Mouse (Mus musculus) c-Kit-positive CD71-negative TER-119-negative erythroid progenitor cells, embryonic 14.5 days (primary cell): ENCODE data around the gene Gch1.

Experiments
- DNase-seq: peaks from one replicate; pipeline ENCODE4 v3.0.0-alpha.2; 2013; ENCODE audit warnings: low read depth

Gene Gch1

DNA sequence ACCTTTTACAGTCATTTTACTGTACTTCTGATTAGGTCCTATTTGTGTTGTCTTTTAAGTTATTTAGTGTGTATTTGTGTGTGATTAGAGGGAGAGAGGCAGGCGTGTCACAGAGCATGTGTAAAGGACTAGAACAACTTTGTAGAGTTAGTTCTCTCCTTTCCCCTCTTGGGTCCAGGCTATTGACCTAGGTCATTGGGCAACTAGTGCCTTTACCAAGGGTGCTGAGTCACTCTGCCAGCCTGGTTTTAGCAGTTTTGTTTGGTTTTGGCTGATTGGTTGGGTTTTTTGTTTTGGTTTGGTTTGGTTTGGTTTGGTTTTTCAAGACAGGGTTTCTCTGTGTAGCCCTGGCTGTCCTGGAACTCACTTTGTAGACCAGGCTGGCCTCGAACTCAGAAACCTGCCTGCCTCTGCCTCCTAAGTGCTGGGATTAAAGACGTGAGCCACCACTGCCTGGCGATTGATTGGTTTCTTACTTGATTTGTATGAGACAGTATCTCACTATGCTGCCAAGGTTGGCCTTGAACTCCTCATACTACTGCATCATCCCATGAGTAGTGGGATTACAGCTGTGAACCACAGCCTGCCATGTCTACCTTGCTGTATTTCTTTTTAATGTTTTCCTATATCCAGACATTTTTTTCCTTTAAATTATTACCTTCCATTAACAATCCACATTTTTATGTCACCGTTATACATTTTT is 16.2 kb upstream of the Gch1 start:
- no peak for DNase-seq

DNA sequence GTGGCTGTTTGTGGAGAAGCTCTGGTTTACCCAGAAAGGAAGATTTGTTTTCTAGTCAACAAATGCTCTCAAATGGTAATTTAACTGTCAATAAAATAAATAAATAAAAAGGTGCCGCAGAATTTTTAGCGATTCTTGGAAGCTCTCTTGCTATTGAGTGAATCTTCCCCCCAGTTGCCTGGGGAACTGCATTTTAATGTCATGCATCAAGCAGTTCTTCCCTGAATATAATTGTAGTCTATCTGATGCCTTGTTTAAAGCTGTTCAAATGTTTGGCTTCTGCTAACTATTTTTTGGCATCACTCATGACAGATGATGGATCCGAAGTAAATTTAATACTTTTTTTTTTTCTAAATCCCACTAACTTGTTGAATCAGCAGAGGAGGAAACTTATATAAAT is 8.1 kb upstream of the Gch1 start:
- DNase-seq: no peak

DNA sequence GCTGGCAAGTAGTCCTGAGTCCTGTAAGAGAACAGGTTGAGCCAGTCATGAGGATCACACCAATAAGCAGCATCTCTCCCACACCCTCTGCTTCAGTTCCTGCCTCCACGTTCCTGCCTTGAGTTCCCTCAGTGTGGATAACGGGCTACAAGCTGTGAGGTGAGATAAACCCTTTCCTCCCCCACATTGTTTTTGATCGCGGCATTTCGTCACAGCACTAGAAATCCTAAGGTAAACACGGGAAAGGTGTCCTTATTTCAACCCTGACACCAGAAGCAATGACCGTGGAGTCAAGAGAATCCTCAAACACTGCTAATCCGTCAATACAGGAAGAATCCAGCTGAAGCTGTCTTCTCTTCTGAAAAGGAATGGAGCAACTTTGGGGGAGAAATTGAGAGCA is 7.5 kb upstream of the Gch1 start:
- no peak for DNase-seq

DNA sequence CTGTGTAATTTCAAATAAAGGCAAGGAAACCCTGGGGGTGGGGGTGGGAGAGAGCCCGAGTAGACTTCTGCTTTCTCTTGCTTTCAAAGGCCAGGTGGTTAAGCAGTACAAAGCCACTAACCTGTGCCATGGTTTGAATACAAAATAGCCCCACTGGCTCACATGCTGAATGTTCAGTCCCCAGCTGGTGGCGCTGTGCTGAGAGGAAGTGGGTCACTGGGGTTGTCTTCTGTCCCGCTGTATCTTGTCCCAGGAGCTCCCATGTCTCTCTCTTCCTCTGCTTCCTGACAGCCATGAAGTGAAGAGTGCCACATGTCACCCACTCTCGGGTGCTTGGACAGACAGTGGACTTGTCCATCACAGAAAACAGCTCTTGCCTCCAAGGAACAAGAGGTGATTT is 4.9 kb upstream of the Gch1 start:
- DNase-seq: peak; percentile 20

DNA sequence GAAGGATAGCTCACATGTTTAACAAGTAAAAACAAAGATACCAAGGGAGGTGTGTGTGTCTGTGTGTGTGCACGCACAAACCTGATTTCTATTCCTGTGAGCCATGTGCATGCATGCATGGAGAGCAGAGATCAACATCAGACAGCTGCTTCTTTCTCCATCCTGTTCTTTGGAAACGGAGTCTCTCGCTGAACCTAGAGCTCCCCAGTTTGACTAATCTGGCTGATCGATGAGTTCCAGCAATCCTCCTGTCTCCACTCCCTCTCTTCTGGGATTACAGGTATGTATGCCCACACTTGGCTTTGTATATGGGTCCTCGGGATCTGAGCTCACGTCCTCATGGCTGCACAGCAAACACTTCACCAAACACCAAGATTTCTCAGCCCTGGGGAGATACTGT is 4.3 kb upstream of the Gch1 start:
- no peak for DNase-seq

DNA sequence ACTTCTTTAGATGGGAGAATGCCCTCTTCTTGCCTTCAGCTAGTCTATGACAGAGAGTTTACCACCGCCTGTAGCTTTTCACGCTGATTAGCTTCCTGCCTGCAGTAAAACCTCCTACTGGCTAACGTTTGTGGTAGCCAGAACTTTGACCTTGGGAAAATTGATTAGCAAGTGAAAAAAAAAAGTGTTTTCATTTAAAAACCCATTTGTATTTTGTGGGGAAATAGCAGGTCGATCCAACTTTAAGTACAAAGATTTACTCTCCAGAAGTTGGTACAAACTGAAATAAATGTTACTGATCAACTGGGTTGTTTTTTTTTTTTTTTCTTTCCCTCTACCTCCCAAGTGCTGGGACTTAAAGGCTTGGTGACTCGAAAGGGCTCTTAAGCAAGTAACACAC is 2.6 kb upstream of the Gch1 start:
- DNase-seq: no peak

DNA sequence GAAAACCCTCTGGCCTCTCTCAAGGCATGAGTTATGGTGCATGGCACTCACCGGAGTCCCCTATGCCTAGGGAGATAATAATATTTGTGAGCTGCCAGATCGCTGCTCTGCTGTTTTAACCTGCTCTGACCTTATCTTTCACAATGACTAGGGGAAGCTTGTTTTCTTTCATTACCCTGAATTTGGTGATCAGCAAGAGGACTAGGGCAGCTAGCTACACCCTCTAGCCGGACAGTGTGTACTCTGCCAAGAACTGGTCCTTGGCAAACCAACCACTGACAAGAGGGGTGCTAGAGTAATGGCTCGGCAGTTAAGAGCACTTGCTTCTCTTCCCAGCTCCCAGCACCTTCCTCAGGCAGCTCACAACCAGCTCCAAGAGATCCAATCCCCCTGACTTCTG is 1.4 kb upstream of the Gch1 start:
- DNase-seq: no peak

DNA sequence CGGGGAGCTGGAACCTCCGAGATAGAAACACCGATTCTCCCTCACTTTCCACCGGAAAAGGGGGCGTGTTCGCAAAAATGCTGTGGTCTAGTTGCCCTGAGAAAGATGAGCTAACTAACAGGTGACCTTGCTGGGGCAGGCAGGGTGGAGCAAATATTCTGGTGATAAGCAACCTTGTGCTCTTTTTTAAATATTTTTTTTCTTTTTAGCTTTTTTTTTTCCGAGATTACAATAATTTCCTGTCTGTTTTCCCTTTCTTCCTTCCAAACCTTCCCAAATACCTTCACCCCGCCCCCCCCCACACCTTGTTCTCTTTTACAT is 382 bp upstream of the Gch1 start:
- no peak for DNase-seq

DNA sequence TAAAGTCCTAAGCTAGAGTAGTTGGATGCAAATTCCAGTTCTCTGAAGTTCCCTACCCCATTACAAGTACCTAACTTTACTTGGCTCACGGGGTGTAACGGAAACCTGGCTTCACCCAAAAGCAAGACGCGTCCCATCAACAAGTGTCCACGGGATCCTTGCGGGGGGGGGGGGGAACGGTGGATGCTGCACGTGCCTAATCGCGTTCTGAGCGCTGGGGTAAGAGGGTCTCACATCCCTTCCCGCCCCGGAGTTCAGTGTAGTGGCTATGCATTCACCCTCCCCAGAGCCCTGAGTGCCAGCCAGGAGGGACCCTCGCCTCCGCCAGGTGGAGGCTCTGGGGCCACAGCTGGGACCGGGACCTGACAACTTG is 752 bp downstream of the Gch1 start:
- DNase-seq: no peak

DNA sequence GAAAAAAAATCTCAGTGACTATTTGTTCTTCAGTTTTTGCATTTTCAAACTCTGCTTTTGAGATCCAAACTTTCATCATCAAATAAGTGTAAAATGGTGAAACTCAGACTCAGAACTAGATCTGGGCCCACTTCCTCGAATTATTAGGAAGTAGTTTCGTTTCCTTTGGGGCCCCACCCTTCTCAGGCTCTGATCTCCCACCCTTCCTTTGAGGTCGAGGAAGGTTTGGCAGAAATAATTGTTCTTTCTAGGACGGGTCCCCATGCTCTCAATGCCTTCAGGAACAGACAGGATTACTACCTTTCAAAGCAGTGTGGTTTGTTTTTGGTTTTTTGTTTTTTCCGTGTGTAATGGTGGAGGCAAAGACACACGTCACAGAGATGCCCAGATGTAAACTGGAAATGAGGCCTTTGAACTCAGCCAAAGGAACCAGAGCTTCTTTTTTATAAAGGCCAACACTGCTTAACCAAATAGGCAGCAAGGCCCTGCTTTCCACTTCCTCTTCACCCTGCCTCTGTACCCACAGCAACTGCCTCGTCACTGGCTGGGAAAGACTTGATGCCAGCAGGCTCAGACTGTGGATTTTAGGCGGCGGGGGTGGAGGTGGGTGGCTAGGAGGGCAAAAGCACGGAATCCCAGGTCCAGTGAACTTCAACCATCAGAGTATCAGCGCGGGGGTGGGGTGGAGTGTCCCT is 1.4 kb downstream of the Gch1 start:
- no peak for DNase-seq

DNA sequence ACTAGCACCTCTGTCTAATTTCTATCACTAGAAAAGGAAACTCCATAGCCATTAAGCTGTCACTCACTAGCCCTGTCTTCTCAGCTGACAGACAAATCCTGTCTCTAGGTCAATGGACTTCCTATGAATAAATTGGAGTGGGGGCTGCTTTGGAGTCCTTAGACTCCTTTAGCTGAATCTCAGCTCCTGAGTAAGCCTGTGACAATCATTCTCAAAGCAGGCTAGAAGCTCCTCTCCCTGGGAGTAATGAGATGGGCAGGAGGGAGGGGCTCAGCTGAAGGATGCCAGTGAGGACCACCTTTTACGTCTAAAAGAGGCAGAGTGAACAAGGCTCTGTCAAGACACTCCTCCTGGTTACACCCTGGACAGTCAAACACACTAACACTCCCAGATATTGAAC is 2.0 kb downstream of the Gch1 start:
- no peak for DNase-seq

DNA sequence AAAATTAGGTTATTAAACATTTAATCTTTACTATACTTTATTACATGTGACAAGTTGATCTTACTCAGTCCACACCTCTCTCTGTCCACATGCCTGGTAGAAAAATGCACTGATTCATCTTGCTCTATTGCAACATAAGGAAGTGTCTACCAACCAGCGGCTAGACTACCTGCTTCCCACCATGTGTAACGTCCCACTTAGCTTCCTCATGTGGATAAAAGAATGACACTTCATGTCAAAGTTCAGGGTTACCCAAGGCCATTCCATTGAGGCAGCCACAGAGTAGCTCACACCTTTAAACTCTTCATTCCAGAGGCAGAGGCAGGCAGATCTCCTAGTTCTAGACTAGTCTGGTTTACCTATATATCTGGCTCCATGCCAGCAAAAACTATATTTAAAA is 2.7 kb downstream of the Gch1 start:
- DNase-seq: no peak

DNA sequence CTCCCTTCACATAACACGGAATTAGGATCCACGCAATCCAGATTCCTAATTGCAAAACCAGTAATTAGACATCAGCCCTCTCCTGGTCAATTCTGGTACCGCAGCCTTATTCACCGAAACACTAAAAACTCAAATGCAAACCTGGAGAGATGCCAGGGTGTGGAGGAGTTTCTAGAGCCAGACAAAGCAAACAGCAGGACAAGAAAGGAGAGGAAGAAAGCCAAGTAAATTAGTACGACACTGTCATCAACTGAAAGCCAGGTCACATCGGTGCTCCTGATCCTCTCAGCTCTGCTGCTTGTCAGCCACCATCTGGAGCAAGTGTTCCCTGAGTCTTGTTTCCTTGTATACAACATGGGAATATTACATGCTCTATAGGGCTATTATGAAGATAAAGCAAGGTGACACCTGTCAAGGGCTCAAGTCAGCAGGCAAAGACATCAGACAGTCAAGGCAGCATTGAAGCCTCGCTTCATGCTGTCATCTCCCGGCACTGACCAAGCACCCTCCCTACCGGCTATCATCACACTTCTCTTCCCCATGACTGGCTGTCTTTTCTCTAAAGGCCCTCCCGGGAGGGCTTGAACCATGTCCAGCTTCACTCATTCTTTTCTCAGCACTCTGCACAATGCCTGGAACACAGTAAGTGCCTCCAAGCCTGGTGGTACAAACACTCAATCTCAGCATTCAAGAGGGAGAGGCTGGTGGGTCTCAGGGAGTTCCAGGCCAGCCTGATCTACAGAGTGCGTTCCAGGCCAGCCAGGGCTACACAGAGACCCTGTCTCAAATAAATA is 7.5 kb downstream of the Gch1 start:
- no peak for DNase-seq

DNA sequence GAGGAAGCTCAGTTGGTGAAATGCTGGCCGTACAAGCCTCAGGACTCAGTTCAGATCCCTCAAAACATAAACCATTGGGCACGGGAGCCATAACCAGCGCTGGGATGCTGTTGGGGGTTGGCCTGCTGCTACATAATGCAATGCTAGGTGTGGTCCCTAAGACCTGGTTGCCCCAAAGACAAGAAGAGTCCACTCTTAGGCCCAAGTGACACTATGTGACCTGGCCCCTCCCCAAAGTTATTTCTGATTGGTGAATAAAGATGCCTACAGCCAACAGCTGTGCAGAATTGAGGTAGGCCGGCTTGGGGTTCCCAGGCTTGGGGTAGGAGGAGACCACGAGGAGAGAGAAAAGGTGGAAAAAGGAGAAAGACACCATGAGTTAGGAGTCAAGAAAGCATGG is 10.4 kb downstream of the Gch1 start:
- DNase-seq: no peak

DNA sequence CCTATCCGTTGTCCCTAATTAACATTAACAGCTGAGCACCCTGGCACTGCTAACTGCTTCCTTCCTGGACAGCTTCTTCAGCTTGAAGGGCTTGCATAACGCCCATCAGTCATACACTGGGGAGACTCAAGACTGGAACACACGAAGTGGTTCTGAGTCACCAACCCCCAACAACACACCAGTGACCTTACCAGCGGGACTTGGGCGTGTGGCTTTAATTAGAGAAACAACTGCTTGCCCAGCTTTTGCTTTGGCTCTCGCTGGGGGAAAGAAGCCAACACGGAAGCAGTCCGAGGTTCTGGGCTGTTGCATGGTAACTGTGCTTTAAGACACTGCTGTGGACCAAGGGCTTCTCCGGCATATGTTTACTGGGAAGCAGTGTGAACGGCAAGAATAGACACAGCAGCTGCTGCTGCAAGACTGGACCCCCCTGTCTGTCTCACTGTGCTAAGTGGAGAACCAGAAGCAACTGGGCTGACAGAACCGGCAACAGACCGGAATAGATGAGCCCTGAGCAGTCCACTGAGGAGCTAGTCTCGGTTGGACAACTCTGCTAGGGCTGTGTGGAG is 11.3 kb downstream of the Gch1 start:
- DNase-seq: no peak

DNA sequence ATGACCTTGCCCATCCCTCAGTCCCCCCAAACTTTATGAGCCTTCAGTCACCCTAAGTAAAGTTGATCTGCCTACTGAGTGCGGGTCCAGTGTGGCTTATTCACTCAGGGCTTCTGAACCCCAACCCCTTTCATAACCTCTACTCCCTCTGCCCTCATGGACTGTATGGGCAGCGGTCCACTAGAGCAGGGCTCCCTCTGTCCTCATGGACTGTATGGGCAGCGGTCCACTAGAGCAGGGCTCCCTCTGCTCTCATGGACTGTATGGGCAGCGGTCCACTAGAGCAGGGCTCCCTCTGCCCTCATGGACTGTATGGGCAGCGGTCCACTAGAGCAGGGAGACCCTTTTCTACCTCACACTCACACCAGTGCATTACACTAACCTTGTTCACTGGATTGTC is 13.0 kb downstream of the Gch1 start:
- no peak for DNase-seq

DNA sequence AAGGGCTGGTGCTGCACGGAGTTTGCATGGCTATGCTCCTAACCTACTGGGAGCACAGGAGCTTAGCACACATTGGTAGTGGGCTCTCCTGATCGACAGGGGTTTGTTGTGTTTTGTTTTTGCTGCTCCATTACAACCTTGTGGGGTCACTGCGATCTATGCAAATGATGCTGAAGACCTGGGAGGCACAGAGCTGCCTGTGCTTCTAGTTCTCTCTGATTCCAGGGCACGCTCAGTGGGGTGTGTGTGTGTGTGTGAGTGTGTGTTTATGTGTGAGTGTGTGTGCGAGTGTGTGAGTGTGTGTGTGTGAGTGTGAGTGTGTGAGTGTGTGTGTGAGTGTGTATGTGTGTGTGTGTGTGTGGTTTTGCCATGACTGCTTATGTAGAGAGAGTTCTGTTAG is 14.1 kb downstream of the Gch1 start:
- no peak for DNase-seq

DNA sequence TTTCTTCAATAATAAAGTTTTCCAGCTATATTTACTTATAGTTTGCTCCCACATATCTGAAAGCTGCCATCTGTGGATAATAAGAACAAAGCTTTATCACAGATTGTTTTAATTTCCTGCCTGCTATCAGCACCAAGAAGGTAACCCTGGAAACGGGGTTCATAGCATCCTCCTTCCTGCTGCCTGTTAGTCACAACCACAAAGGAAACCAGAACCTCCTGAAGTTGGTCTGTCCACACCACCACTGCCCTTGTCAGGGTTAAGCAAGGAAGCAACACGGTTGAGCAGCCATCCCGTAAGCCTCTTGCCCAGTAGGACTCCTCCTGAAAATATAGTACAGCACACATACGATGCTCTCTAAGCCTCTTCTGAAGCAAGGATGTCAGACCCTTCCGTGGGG is 17.1 kb downstream of the Gch1 start:
- DNase-seq: no peak

DNA sequence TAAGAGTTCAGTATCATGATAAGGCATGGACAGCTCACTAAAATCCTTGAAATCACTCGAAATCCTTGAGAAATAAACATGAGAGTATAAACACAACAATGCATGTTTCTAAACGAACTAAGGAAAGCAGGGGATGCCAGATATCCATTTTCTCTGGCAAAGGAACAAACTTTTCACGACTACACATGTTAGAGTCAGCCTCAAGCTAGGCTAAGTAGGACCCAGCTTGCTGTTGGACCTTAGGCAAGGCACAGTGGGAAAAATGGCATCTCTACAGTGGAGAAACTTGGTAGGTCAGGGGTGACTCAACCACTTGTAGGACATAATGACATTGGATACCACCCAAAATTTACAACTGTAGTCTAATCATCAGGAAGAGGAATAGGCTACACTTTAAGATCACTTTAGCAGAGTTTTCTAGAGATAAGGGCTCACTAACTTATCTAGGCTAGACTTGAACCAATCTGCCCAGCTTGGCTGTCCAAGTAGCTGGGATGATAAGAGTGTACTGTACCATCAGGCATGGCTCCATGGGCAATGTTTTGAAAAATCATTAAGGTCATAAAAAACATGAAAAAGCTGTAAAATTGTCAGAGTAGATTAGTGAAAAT is 18.6 kb downstream of the Gch1 start:
- DNase-seq: no peak

DNA sequence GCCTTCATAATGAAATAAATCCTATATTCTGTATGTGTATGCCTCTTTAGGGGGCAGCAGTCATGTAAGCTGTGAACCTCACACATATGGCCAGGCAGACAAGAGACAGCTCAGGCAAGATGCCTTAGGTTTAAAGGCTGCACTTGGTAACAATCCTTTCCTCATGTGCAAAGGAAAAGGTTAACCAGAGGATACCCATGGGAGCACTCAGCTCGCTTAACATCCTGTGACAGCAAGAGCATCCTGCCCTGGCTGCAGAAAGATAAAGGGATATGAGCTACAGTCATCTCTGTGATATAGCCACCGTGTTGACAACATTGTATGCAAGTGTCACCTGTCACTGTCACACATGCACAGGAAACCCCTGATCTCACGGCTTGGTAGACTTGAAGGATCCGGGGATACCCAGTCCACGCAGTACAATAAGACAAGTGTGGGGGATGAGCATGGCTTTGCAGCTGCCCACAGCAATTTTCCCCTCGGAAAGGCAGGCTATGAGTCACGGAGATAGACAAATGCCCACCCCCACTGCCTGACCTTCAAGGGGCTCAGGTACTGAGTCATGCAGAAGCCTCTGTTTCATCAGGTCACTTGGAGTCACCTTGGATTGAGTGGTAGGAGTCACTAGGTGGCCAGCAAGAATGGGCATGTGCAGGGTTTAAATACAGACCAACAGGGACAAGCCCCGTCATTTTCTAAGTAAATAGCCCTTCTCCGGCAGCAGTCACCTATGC is 19.4 kb downstream of the Gch1 start:
- no peak for DNase-seq

DNA sequence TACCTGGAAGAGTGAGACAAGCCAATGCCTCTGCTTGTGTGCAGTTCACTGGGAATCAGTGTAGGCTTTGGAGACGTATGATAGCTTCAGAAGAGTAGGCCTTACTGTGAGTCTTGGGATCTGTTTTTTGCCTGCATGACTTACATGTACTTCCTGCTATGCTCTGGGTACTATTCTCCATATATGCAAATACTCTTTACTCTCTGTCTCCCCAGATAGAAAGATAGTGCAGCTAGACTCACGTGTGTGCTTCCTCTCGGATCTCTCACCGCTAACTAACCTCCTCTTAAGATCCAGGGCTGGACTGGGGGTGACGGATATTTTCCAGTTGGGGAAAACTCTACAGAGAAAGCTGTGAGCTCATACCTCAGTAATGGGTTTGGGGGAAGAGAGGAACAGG is 23.5 kb downstream of the Gch1 start:
- DNase-seq: no peak

DNA sequence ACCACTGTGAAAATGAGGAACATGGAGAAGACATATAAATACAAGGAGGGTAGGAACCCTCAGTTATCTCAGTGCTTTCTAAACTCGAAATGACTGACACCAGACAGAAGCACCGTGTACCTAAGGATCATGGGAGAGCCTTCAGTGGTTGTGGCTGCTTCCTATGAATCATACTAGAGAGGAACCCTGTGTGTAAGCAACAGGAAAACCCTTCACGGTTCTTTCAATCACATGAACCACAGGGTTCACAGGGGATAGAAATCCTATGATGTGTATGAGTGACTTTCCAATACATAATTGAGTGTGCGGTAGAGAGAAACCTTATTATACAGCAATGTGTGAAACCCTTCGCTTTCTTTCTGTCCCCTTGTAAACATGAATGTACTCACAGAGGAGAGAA is 24.1 kb downstream of the Gch1 start:
- DNase-seq: no peak
